18 mouse cellular contexts compared by ENCODE assay signal in genomic region chr14:23385776-23386608, GRCm38 (mm10).
DNase-seq lines count a peak whose midpoint lies in the region; ATAC-seq lines count a peak whose summit lies in the region.
"Had no signal": no experiment of that assay in that cellular context is flagged by ENCODE, and none has a peak within 500 bp of the region (broad histone marks: within the 10 kb centered on the region; RNA-seq: fewer than 3 reads in every experiment).

No protein-coding gene starts in this region.

- H3K27me3 ChIP-seq in embryonic facial prominence, embryonic 13.5 days, result no peaks in the 10 kb centered on the region
- H3K27me3 ChIP-seq in forebrain, embryonic 16.5 days (replicated peaks; ENCODE audit: control insufficient read depth, insufficient read depth, low read length), result peaks cover 3% of the 10 kb centered on the region; the same call in 1 of the 2 replicates
- H3K27me3 ChIP-seq in midbrain, embryonic 14.5 days (ENCODE audit: control insufficient read depth, insufficient read depth, low read length), result no peaks in the 10 kb centered on the region
- no peaks in the 10 kb centered on the region for H3K27me3 ChIP-seq in liver, embryonic 12.5 days (replicated peaks)
- H3K27me3 ChIP-seq: CH12.LX; intestine, embryonic 15.5 days had no signal

- H3K9me3 ChIP-seq in embryonic facial prominence, embryonic 13.5 days, result no peaks in the 10 kb centered on the region
- H3K9me3 ChIP-seq in forebrain, embryonic 16.5 days (ENCODE audit: control insufficient read depth, low read length), result no peaks in the 10 kb centered on the region
- no peaks in the 10 kb centered on the region for H3K9me3 ChIP-seq in midbrain, embryonic 14.5 days (ENCODE audit: control insufficient read depth, low read length)
- H3K9me3 ChIP-seq in liver, embryonic 12.5 days (replicated peaks), result no peaks in the 10 kb centered on the region
- H3K9me3 ChIP-seq: heart, embryonic 10.5 days; intestine, embryonic 15.5 days had no signal

- no peak for ATAC-seq in embryonic facial prominence, embryonic 13.5 days (ENCODE audit: insufficient number of reproducible peaks, insufficient read depth, low FRiP score, low TSS enrichment, low read depth)
- peak; percentile 83 for ATAC-seq in forebrain, embryonic 16.5 days
- ATAC-seq in midbrain, embryonic 14.5 days (ENCODE audit: low FRiP score, low TSS enrichment), result peak; percentile 62; the same call in 1 of the 2 replicates
- no peak for ATAC-seq in inflammation-experienced regulatory T-cells, adult 6 months
- ATAC-seq in liver, embryonic 12.5 days, result no peak
- ATAC-seq: intestine, embryonic 15.5 days had no signal

- peaks cover 30% of the 10 kb centered on the region for H3K4me1 ChIP-seq in embryonic facial prominence, embryonic 13.5 days
- H3K4me1 ChIP-seq in forebrain, embryonic 16.5 days (replicated peaks; ENCODE audit: control insufficient read depth, insufficient read depth, low read length), result peaks cover 5% of the 10 kb centered on the region
- no peaks in the 10 kb centered on the region for H3K4me1 ChIP-seq in midbrain, embryonic 14.5 days (ENCODE audit: control insufficient read depth, insufficient read depth, low read length)
- no peaks in the 10 kb centered on the region for H3K4me1 ChIP-seq in liver, embryonic 12.5 days
- H3K4me1 ChIP-seq: intestine, embryonic 15.5 days had no signal

- H3K27ac ChIP-seq in embryonic facial prominence, embryonic 13.5 days, result peak overlapping the region; percentile 60; the same call in 1 of the 2 replicates
- no peak overlapping the region for H3K27ac ChIP-seq in forebrain, embryonic 16.5 days (ENCODE audit: low read length)
- H3K27ac ChIP-seq in midbrain, embryonic 14.5 days (replicated peaks; ENCODE audit: low read depth, low read length), result no peak overlapping the region
- no peak overlapping the region for H3K27ac ChIP-seq in liver, embryonic 12.5 days
- H3K27ac ChIP-seq: heart, embryonic 10.5 days; intestine, embryonic 15.5 days; left cerebral cortex, adult 2 months; liver, embryonic 14.5 days had no signal

- H3K4me2 ChIP-seq in embryonic facial prominence, embryonic 13.5 days, result 0 out of 2 replicates have a peak overlapping the region, but pooled peaks have one; percentile 5
- no peak overlapping the region for H3K4me2 ChIP-seq in forebrain, embryonic 16.5 days (ENCODE audit: low read length)
- no peak overlapping the region for H3K4me2 ChIP-seq in midbrain, embryonic 14.5 days (ENCODE audit: low read length)
- H3K4me2 ChIP-seq in liver, embryonic 12.5 days, result no peak overlapping the region
- H3K4me2 ChIP-seq: intestine, embryonic 15.5 days had no signal

- no peaks in the 10 kb centered on the region for H3K36me3 ChIP-seq in embryonic facial prominence, embryonic 13.5 days
- H3K36me3 ChIP-seq in forebrain, embryonic 16.5 days (ENCODE audit: control insufficient read depth, insufficient read depth), result no peaks in the 10 kb centered on the region
- H3K36me3 ChIP-seq in midbrain, embryonic 14.5 days (ENCODE audit: control insufficient read depth, insufficient read depth, low read length), result no peaks in the 10 kb centered on the region
- H3K36me3 ChIP-seq in liver, embryonic 12.5 days, result no peaks in the 10 kb centered on the region
- H3K36me3 ChIP-seq: heart, embryonic 10.5 days; intestine, embryonic 15.5 days had no signal

- no peak overlapping the region for H3K9ac ChIP-seq in embryonic facial prominence, embryonic 13.5 days
- no peak overlapping the region for H3K9ac ChIP-seq in forebrain, embryonic 16.5 days (replicated peaks; ENCODE audit: low read depth, low read length)
- H3K9ac ChIP-seq in midbrain, embryonic 14.5 days (replicated peaks; ENCODE audit: low read length), result no peak overlapping the region
- H3K9ac ChIP-seq in liver, embryonic 12.5 days, result no peak overlapping the region
- H3K9ac ChIP-seq: intestine, embryonic 15.5 days; liver, embryonic 14.5 days had no signal

- 23% methylated on average over 11 of the region's 11 CpGs for WGBS in embryonic facial prominence, embryonic 13.5 days
- 22% methylated on average over 11 of the region's 11 CpGs for WGBS in forebrain, embryonic 16.5 days
- 36% methylated on average over 11 of the region's 11 CpGs for WGBS in midbrain, embryonic 14.5 days
- WGBS in liver, embryonic 12.5 days (ENCODE audit: insufficient replicate concordance), result 33% methylated on average over 11 of the region's 11 CpGs

- no peak overlapping the region for H3K4me3 ChIP-seq in embryonic facial prominence, embryonic 13.5 days
- no peak overlapping the region for H3K4me3 ChIP-seq in forebrain, embryonic 16.5 days (replicated peaks; ENCODE audit: low read length)
- H3K4me3 ChIP-seq in midbrain, embryonic 14.5 days (replicated peaks; ENCODE audit: low read depth, low read length), result no peak overlapping the region
- no peak overlapping the region for H3K4me3 ChIP-seq in liver, embryonic 12.5 days
- H3K4me3 ChIP-seq: heart, embryonic 10.5 days; intestine, embryonic 15.5 days; left cerebral cortex, adult 2 months; myocyte had no signal

- DNase-seq in lung, postnatal 10 days, result peak; percentile 17
- DNase-seq in lung, postnatal 14 days, result no peak
- peak; percentile 83 for DNase-seq in midbrain, embryonic 14.5 days
- no peak for DNase-seq in c-Kit-positive CD71-positive TER-119-positive erythroid progenitor cells, embryonic 14.5 days (ENCODE audit: low spot score)
- DNase-seq: adrenal gland, postnatal 36 days; cerebellum, adult 9-11 months; kidney, postnatal 4 days; right cerebral cortex, adult 18-20 months had no signal

Comparison
In these comparisons a context has a peak if more than half of its experiments do, and no peak if none do; other contexts are left out.
1. DNase-seq: peak in lung, postnatal 10 days (single experiment) and midbrain, embryonic 14.5 days (single experiment); none in lung, postnatal 14 days (single experiment) and c-Kit-positive CD71-positive TER-119-positive erythroid progenitor cells, embryonic 14.5 days (single experiment).
2. ATAC-seq: peak in forebrain, embryonic 16.5 days (single experiment) and midbrain, embryonic 14.5 days (single experiment); none in embryonic facial prominence, embryonic 13.5 days (single experiment), inflammation-experienced regulatory T-cells, adult 6 months (single experiment) and liver, embryonic 12.5 days (single experiment).